ENCODE assay signal across 19 mouse cellular contexts in the genomic region with DNA sequence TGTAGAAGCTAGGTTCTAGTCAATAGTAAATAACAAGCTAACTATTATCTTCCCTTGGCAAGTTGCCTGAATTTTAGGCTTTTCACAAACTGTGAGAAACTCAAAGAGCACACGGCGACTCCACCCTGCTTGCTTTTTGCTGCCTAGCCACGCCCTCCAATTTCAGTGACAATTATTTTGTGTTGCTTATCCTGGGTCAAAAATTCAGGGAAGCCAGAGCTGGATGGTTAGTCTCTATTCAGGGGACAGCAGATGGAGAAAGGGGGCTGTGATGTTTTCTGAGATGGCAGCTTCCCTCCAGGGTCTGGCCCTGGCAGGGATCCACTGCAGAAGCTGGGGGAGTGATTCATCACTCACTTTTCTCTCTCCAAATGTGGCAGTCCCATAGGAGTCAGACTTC. TPM values are rescaled to one million over a fixed set of nuclear protein-coding genes. Genes with fewer than 3 reads are reported as not detected.
A peak's percentile ranks its signal among the peaks of the same experiment; 100 is the strongest.
DNase-seq lines count a peak whose midpoint lies in the region; ATAC-seq and TF ChIP-seq lines count a peak whose summit lies in the region.
"Had no signal": no experiment of that assay in that cellular context is flagged by ENCODE, and none has a peak within 500 bp of the region (broad histone marks: within the 10 kb centered on the region; RNA-seq: fewer than 3 reads in every experiment).

No protein-coding gene starts in this region.

- H3K4me1 ChIP-seq in hindbrain, postnatal 0 days (ENCODE audit: insufficient read depth, low read length), result 0 out of 2 replicates have a peak, but pooled peaks cover 3% of the 10 kb centered on the region
- H3K4me1 ChIP-seq in hindbrain, embryonic 16.5 days (ENCODE audit: control insufficient read depth, insufficient read depth, low read depth, low read length), result no peaks in the 10 kb centered on the region
- no peaks in the 10 kb centered on the region for H3K4me1 ChIP-seq in neural tube, embryonic 14.5 days (ENCODE audit: control insufficient read depth, insufficient read depth, low read length)
- peaks cover 5% of the 10 kb centered on the region; the same call in 1 of the 2 replicates for H3K4me1 ChIP-seq in neural tube, embryonic 15.5 days
- no peaks in the 10 kb centered on the region for H3K4me1 ChIP-seq in forebrain, embryonic 12.5 days
- 0 out of 2 replicates have a peak, but pooled peaks cover 3% of the 10 kb centered on the region for H3K4me1 ChIP-seq in forebrain, postnatal 0 days (ENCODE audit: insufficient read depth)
- H3K4me1 ChIP-seq: heart, embryonic 15.5 days; liver, embryonic 13.5 days had no signal

- H3K9ac ChIP-seq in hindbrain, postnatal 0 days (replicated peaks; ENCODE audit: low read length), result no peak overlapping the region
- H3K9ac ChIP-seq in hindbrain, embryonic 16.5 days (ENCODE audit: low read depth, low read length), result no peak overlapping the region
- H3K9ac ChIP-seq in neural tube, embryonic 14.5 days (replicated peaks; ENCODE audit: low read depth, low read length), result no peak overlapping the region
- no peak overlapping the region for H3K9ac ChIP-seq in neural tube, embryonic 15.5 days (replicated peaks)
- H3K9ac ChIP-seq in forebrain, embryonic 12.5 days, result no peak overlapping the region
- H3K9ac ChIP-seq in forebrain, postnatal 0 days, result no peak overlapping the region
- H3K9ac ChIP-seq: heart, embryonic 15.5 days; limb, embryonic 12.5 days; liver, embryonic 13.5 days had no signal

- no peaks in the 10 kb centered on the region for H3K9me3 ChIP-seq in hindbrain, postnatal 0 days (ENCODE audit: low read length)
- H3K9me3 ChIP-seq in hindbrain, embryonic 16.5 days (ENCODE audit: control insufficient read depth, low read length), result no peaks in the 10 kb centered on the region
- no peaks in the 10 kb centered on the region for H3K9me3 ChIP-seq in neural tube, embryonic 14.5 days (ENCODE audit: control insufficient read depth, low read length)
- H3K9me3 ChIP-seq in neural tube, embryonic 15.5 days (replicated peaks), result no peaks in the 10 kb centered on the region
- H3K9me3 ChIP-seq in forebrain, embryonic 12.5 days, result no peaks in the 10 kb centered on the region
- H3K9me3 ChIP-seq in forebrain, postnatal 0 days (ENCODE audit: low read length), result no peaks in the 10 kb centered on the region
- H3K9me3 ChIP-seq: G1E; heart, embryonic 15.5 days; limb, embryonic 12.5 days; liver, embryonic 13.5 days had no signal

- no peak for TF ChIP-seq CTCF in hindbrain, postnatal 0 days (IDR thresholded peaks at IDR 0.05; ENCODE audit: low read depth)
- TF ChIP-seq CTCF in forebrain, postnatal 0 days (IDR thresholded peaks at IDR 0.05; ENCODE audit: low read depth), result no peak

- H3K27ac ChIP-seq in hindbrain, postnatal 0 days, result no peak overlapping the region
- no peak overlapping the region for H3K27ac ChIP-seq in hindbrain, embryonic 16.5 days (ENCODE audit: low read depth, low read length)
- H3K27ac ChIP-seq in neural tube, embryonic 14.5 days (ENCODE audit: low read depth, low read length), result no peak overlapping the region
- H3K27ac ChIP-seq in neural tube, embryonic 15.5 days (replicated peaks), result no peak overlapping the region
- H3K27ac ChIP-seq in forebrain, embryonic 12.5 days, result no peak overlapping the region
- no peak overlapping the region for H3K27ac ChIP-seq in forebrain, postnatal 0 days (ENCODE audit: low read depth, low read length)
- H3K27ac ChIP-seq: heart, embryonic 15.5 days; limb, embryonic 12.5 days; liver, embryonic 13.5 days had no signal

- no peaks in the 10 kb centered on the region for H3K36me3 ChIP-seq in hindbrain, postnatal 0 days (ENCODE audit: insufficient read depth, low read length)
- H3K36me3 ChIP-seq in hindbrain, embryonic 16.5 days (ENCODE audit: control insufficient read depth, insufficient read depth, low read length), result no peaks in the 10 kb centered on the region
- H3K36me3 ChIP-seq in neural tube, embryonic 14.5 days (ENCODE audit: control insufficient read depth, insufficient read depth, low read length), result no peaks in the 10 kb centered on the region
- H3K36me3 ChIP-seq in neural tube, embryonic 15.5 days, result no peaks in the 10 kb centered on the region
- H3K36me3 ChIP-seq in forebrain, embryonic 12.5 days (replicated peaks), result no peaks in the 10 kb centered on the region
- H3K36me3 ChIP-seq in forebrain, postnatal 0 days (ENCODE audit: insufficient read depth), result no peaks in the 10 kb centered on the region
- H3K36me3 ChIP-seq: G1E; heart, embryonic 15.5 days; limb, embryonic 12.5 days; liver, embryonic 13.5 days had no signal

- H3K27me3 ChIP-seq in hindbrain, postnatal 0 days (ENCODE audit: insufficient read depth, low read length), result no peaks in the 10 kb centered on the region
- no peaks in the 10 kb centered on the region for H3K27me3 ChIP-seq in hindbrain, embryonic 16.5 days (replicated peaks; ENCODE audit: control insufficient read depth, insufficient read depth, low read length)
- no peaks in the 10 kb centered on the region for H3K27me3 ChIP-seq in neural tube, embryonic 14.5 days (ENCODE audit: control insufficient read depth, insufficient read depth, low read length)
- no peaks in the 10 kb centered on the region for H3K27me3 ChIP-seq in neural tube, embryonic 15.5 days (replicated peaks)
- H3K27me3 ChIP-seq in forebrain, embryonic 12.5 days, result no peaks in the 10 kb centered on the region
- H3K27me3 ChIP-seq in forebrain, postnatal 0 days (ENCODE audit: insufficient read depth, low read length), result no peaks in the 10 kb centered on the region
- H3K27me3 ChIP-seq: heart, embryonic 15.5 days; limb, embryonic 12.5 days; liver, embryonic 13.5 days had no signal

- no peak overlapping the region for H3K4me2 ChIP-seq in hindbrain, postnatal 0 days (ENCODE audit: low read depth, low read length)
- no peak overlapping the region for H3K4me2 ChIP-seq in hindbrain, embryonic 16.5 days (ENCODE audit: low read length)
- no peak overlapping the region for H3K4me2 ChIP-seq in neural tube, embryonic 14.5 days (ENCODE audit: low read depth, low read length)
- H3K4me2 ChIP-seq in neural tube, embryonic 15.5 days, result no peak overlapping the region
- no peak overlapping the region for H3K4me2 ChIP-seq in forebrain, embryonic 12.5 days
- no peak overlapping the region for H3K4me2 ChIP-seq in forebrain, postnatal 0 days (ENCODE audit: low read depth)
- H3K4me2 ChIP-seq: heart, embryonic 15.5 days; limb, embryonic 12.5 days; liver, embryonic 13.5 days had no signal

- no peak overlapping the region for H3K4me3 ChIP-seq in hindbrain, postnatal 0 days (ENCODE audit: low read length)
- H3K4me3 ChIP-seq in hindbrain, embryonic 16.5 days (ENCODE audit: low read length), result no peak overlapping the region
- H3K4me3 ChIP-seq in neural tube, embryonic 14.5 days (ENCODE audit: low read depth, low read length), result no peak overlapping the region
- H3K4me3 ChIP-seq in neural tube, embryonic 15.5 days (replicated peaks), result no peak overlapping the region
- H3K4me3 ChIP-seq in forebrain, embryonic 12.5 days (replicated peaks), result no peak overlapping the region
- no peak overlapping the region for H3K4me3 ChIP-seq in forebrain, postnatal 0 days (ENCODE audit: low read depth, low read length)
- H3K4me3 ChIP-seq: heart, embryonic 15.5 days; limb, embryonic 12.5 days; liver, embryonic 13.5 days had no signal

- peak; percentile 16 for DNase-seq in hindbrain, postnatal 0 days (ENCODE audit: low spot score)
- DNase-seq in forebrain, postnatal 0 days, result peak; percentile 32
- DNase-seq in thymus, postnatal 25 days, result no peak
- DNase-seq: cerebellum, adult 8-10 months; gastrocnemius, postnatal 10 days; heart, adult 18-20 months; kidney, postnatal 4 days; liver, embryonic 13.5 days; thymus, adult 2 months had no signal

- WGBS in hindbrain, postnatal 0 days, result 45% methylated on average over 3 of the region's 3 CpGs
- WGBS in hindbrain, embryonic 16.5 days, result 59% methylated on average over 3 of the region's 3 CpGs
- 64% methylated on average over 3 of the region's 3 CpGs for WGBS in neural tube, embryonic 14.5 days
- WGBS in neural tube, embryonic 15.5 days, result 76% methylated on average over 3 of the region's 3 CpGs
- WGBS in forebrain, embryonic 12.5 days, result 58% methylated on average over 3 of the region's 3 CpGs
- 17% methylated on average over 3 of the region's 3 CpGs for WGBS in forebrain, postnatal 0 days

- 0 out of 2 replicates have a peak, but pooled peaks have one; percentile 21 for ATAC-seq in hindbrain, postnatal 0 days
- no peak for ATAC-seq in hindbrain, embryonic 16.5 days
- peak; percentile 41; the same call in 1 of the 2 replicates for ATAC-seq in neural tube, embryonic 14.5 days (ENCODE audit: low read depth)
- no peak for ATAC-seq in neural tube, embryonic 15.5 days (ENCODE audit: low FRiP score)
- peak; percentile 60; the same call in 1 of the 2 replicates for ATAC-seq in forebrain, embryonic 12.5 days (ENCODE audit: low FRiP score)
- peak; percentile 56; the same call in 1 of the 2 replicates for ATAC-seq in forebrain, postnatal 0 days
- ATAC-seq: lung, postnatal 0 days had no signal

RNA-seq across cellular contexts. Expression of a gene that starts 9.9 kb away (rescaled TPM):
- total RNA-seq in hindbrain, postnatal 0 days (2014; rRNA removed), result 4.3 and 9.1 TPM in 2 replicates
- 3.4 TPM in 2 replicates for polyA plus RNA-seq in hindbrain, postnatal 0 days (2015; fragmentation: Nextera tagmentation; extraction: Ambion mirVana)
- polyA plus RNA-seq in hindbrain, embryonic 16.5 days (2015; fragmentation: Nextera tagmentation; extraction: Ambion mirVana), result 4.0 TPM in 2 replicates
- polyA plus RNA-seq in neural tube, embryonic 14.5 days (2014; fragmentation: Nextera tagmentation; extraction: Ambion mirVana), result 1.8 and 2.0 TPM in 2 replicates
- polyA plus RNA-seq in neural tube, embryonic 15.5 days (2015; fragmentation: Nextera tagmentation; extraction: Ambion mirVana), result 2.4 and 2.9 TPM in 2 replicates
- 0.12 and 0.31 TPM in 2 replicates for polyA plus RNA-seq in forebrain, embryonic 12.5 days (2016; fragmentation: Nextera tagmentation; extraction: Ambion mirVana)
- total RNA-seq in forebrain, postnatal 0 days (2014; rRNA removed), result 6.3 and 7.5 TPM in 2 replicates
- polyA plus RNA-seq in forebrain, postnatal 0 days (2015; fragmentation: Nextera tagmentation; extraction: Ambion mirVana), result 1.7 and 3.6 TPM in 2 replicates
- total RNA-seq: heart, adult 18-20 months; hematopoietic stem cell, adult 5-6 weeks; megakaryocyte progenitor cell, adult 5-6 weeks had no signal
- polyA plus RNA-seq: G1E; liver, embryonic 13.5 days; thymus, adult 2 months had no signal

Comparison
In these comparisons a context has a peak if more than half of its experiments do, and no peak if none do; other contexts are left out.
1. ATAC-seq: peak in hindbrain, postnatal 0 days (single experiment), neural tube, embryonic 14.5 days (single experiment), forebrain, embryonic 12.5 days (single experiment) and forebrain, postnatal 0 days (single experiment); none in hindbrain, embryonic 16.5 days (single experiment) and neural tube, embryonic 15.5 days (single experiment).